Mouse (Mus musculus) ES-E14 (cell line): ENCODE data around the gene A030003K21Rik.
"Not testable (repeated sequence)": the region's sequence is repeated elsewhere in the genome, so short reads cannot be mapped to it uniquely, and the experiment has no call there.

ENCODE experiments used
- CHD2 ChIP-seq: IDR thresholded peaks from 2 replicates; pipeline ENCODE4 v1.6.1; 2014; ENCODE audit warnings: mild to moderate bottlenecking, low read depth, low read length, inconsistent platforms
- HCFC1 ChIP-seq: IDR thresholded peaks from 2 replicates; pipeline ENCODE4 v1.6.1; 2012; ENCODE audit warnings: low read length, inconsistent platforms, borderline replicate concordance; ENCODE audit not compliant: insufficient read depth
- ZNF384 ChIP-seq: IDR thresholded peaks from 2 replicates; pipeline ENCODE4 v1.6.1; 2012; ENCODE audit warnings: low read depth, low read length, inconsistent platforms

DNA sequence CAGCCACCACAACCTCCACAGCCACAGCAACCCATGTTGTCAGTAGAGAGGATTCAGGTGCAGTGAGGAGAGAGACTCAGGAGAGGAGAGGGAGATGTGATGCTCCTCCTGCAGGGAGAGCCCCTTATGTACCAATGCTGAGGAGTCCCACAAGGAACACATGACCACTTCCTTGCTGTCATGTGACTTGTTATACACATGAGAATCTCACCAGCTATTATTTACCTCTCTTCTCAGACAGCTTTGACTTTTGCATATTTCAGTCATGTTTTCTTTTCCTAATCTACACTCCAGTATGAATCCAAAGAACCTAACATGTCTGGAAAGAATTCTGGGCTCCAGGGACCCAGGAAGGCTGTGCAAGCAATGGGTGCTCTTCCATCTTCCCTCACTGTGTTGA, 12.7 kb upstream of the A030003K21Rik start, which contains the start of gene Gm7544:
- not testable (repeated sequence) for TF ChIP-seq HCFC1, CHD2, ZNF384
